Mouse (Mus musculus) stomach, embryonic 14.5 days (tissue): Measurements from ENCODE around the gene Zbtb16. TPM values are rescaled to one million over a fixed set of nuclear protein-coding genes. Genes with fewer than 3 reads are reported as not detected.
A peak's percentile ranks its signal among the peaks of the same experiment; 100 is the strongest.

Source experiments
- ATAC-seq: fragments of 200-750 bp; cut with Nextera tagmentation; 2 replicates; pipeline ENCODE4 v1.8.0; 2017; ENCODE audit warnings: low read depth, moderate TSS enrichment; ENCODE audit not compliant: insufficient number of reproducible peaks, insufficient read depth, low FRiP score
- H3K27ac ChIP-seq: fragments of 300-500 bp; sonication (generic); 2 replicates; pipeline ENCODE4 v1.5.1; 2014; ENCODE audit warnings: mild to moderate bottlenecking, low read length, moderate library complexity, mixed read lengths
- H3K27me3 ChIP-seq: fragments of 300-500 bp; sonication (generic); 2 replicates; pipeline ENCODE4 v1.6.1; 2014; ENCODE audit warnings: low read length, control low read depth, mixed read lengths; ENCODE audit not compliant: control insufficient read depth, insufficient read depth
- H3K36me3 ChIP-seq: fragments of 300-500 bp; sonication (generic); 2 replicates; pipeline ENCODE4 v1.6.1; 2014; ENCODE audit warnings: mild to moderate bottlenecking, control low read depth, low read length, moderate library complexity, mixed read lengths; ENCODE audit not compliant: control insufficient read depth, insufficient read depth
- H3K4me1 ChIP-seq: fragments of 300-500 bp; sonication (generic); 2 replicates; pipeline ENCODE4 v1.6.1; 2014; ENCODE audit warnings: low read length, control low read depth, mixed read lengths; ENCODE audit not compliant: control insufficient read depth, insufficient read depth
- H3K4me2 ChIP-seq: fragments of 300-500 bp; sonication (generic); replicated peaks from 2 replicates; pipeline ENCODE4 v1.6.1; 2014; ENCODE audit warnings: low read depth, low read length, control low read depth
- H3K4me3 ChIP-seq: fragments of 300-500 bp; sonication (generic); 2 replicates; pipeline ENCODE4 v1.5.1; 2014; ENCODE audit warnings: low read depth, low read length, control low read depth
- H3K9ac ChIP-seq: fragments of 300-500 bp; sonication (generic); replicated peaks from 2 replicates; pipeline ENCODE4 v1.6.1; 2014; ENCODE audit warnings: low read depth, mild to moderate bottlenecking, control low read depth, low read length, moderate library complexity, mixed read lengths
- H3K9me3 ChIP-seq: fragments of 300-500 bp; sonication (generic); 2 replicates; pipeline ENCODE4 v1.6.1; 2016; ENCODE audit warnings: low read depth, low read length, control low read depth; ENCODE audit not compliant: control insufficient read depth
- WGBS: fragments of 180-500 bp; shearing (Covaris S2); extraction: QIAGEN DNeasy Blood & Tissue Kit; methylation state at CpG from one replicate; pipeline ENCODE4 v1.1.7; 2014; 5-methylcytosine and 5-hydroxymethylcytosine counted together
- polyA plus RNA-seq: library from polyadenylated mRNA; unstranded; fragments of >200 nt; fragmentation: Nextera tagmentation; extraction: Ambion mirVana; gene quantifications from 2 replicates; pipeline ENCODE4 v1.2.1, GENCODE M21; 2014

Zbtb16 gene
- polyA plus RNA-seq, 1 experiment from 2014 or later: 6.6 TPM

DNA sequence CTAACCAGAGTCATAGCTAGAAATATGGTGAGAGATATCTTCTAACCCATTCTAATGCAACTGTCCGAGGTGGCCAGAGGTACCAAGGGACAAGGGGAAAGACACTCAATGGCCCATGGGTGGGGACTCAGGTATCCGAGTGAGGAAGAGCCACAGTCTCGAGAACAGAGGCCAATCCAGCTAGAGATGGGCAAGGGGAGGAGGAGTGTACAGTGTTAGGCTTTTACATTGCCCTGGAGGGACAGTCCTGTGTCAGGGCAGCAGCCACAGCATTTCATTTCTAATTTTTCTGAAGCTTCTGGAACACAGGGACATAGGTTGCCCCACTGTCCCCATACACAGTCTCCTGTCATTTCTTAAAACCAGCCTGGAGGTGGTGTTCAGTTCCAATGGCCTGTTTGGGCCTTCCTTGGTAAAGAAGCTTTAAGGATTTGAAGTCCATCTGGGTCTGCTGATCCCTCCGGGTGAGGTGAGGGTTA, 190.3 kb downstream of the Zbtb16 start:
- H3K9me3 ChIP-seq: peaks cover 6% of the 10 kb centered on the region; the same call in 1 of the 2 replicates
- WGBS: 62% methylated on average over 4 of the region's 4 CpGs
- no peak for ATAC-seq
- no peak overlapping the region for H3K9ac ChIP-seq
- H3K36me3 ChIP-seq: no peaks in the 10 kb centered on the region
- H3K27ac ChIP-seq: no peak overlapping the region
- no peak overlapping the region for H3K4me3 ChIP-seq
- 0 out of 2 replicates have a peak, but pooled peaks cover 5% of the 10 kb centered on the region for H3K27me3 ChIP-seq
- no peak overlapping the region for H3K4me2 ChIP-seq
- peaks cover 10% of the 10 kb centered on the region for H3K4me1 ChIP-seq

DNA sequence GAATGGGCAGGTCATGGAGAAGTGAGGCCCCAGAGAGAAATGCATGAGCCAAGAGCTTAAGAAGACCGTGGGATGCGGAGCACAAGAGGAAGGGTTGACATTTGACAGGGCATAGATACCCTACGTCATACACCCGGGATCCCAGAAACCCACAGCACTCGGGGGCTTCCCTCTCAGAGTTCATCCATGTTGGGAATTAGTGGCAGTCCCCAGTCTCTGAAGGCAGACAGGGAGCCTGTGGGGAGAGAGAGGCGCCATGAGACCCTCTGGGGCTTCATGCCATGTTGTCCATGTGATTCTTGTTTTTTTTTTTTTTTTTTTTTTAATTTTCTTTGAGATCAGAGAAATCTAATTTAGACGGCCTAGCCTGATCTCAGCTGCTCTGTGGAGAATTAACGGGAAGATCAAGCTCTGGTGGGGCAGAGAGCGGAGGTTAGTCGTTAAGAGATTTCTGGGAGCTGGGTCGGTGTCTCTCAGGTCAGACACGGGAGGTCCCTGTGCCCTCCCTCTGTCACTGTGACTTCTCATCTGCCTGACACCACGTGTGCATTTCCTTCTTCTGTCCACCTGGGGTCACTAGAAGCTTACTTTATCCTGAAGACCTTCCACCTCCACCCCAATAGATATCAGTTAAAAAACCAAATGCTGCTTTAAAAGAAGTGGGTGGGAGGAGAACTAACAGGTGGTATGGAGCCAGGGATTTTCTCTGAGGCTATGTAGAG, 190.9 kb downstream of the Zbtb16 start:
- 48% methylated on average over 13 of the region's 13 CpGs for WGBS
- no peak for ATAC-seq
- no peak overlapping the region for H3K4me3 ChIP-seq
- peaks cover 10% of the 10 kb centered on the region for H3K4me1 ChIP-seq
- no peak overlapping the region for H3K27ac ChIP-seq
- no peak overlapping the region for H3K4me2 ChIP-seq
- no peaks in the 10 kb centered on the region for H3K36me3 ChIP-seq
- H3K9me3 ChIP-seq: peaks cover 6% of the 10 kb centered on the region; the same call in 1 of the 2 replicates
- no peak overlapping the region for H3K9ac ChIP-seq
- 0 out of 2 replicates have a peak, but pooled peaks cover 5% of the 10 kb centered on the region for H3K27me3 ChIP-seq

DNA sequence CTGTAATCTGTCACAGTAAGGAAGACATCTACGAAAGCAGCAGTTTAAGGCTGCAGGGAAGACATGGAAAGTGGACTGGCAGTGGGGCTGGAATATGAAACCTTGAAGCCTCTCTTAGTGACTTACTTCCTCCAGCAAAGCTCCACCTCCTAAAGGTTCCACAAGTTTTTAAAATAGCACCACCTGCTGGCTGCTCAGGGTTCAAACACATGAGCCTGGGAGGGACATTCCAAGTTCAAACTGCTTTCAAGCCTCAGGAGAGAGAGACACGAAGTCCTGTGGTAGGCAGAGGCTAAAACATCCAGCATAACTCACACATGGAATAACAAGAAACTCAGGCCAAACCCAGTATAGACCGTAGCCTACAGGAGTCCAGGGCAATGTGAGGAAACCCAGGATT, 191.6 kb downstream of the Zbtb16 start:
- H3K4me1 ChIP-seq: peaks cover 6% of the 10 kb centered on the region
- 73% methylated on average over 3 of the region's 3 CpGs for WGBS

DNA sequence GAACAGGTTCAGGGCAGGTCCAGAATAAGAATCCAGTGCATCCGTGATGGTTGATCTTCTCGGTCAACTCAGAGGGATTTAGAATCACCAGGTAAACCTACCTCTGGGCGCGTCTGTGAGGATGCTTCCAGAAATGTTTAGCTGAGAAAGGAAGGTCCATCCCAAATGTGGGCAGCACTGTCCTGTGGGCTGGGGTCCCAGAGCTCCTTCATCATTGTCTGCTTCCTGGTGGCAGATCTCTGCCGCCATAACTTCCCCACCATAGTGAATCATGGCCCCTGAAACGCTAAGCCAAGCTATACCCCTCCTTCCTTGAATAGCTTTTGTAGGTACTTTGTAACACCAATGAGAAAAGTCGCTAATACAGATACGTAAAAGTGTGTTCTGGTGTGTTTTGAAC, 194.4 kb downstream of the Zbtb16 start:
- Histone ChIP-seq H3K36me3 (no peaks in the 10 kb centered on the region), H3K9me3 (peaks cover 6% of the 10 kb centered on the region; the same call in 1 of the 2 replicates), H3K4me3 (no peak overlapping the region), H3K4me2 (no peak overlapping the region), H3K4me1 (no peaks in the 10 kb centered on the region), H3K9ac (no peak overlapping the region), H3K27me3 (no peaks in the 10 kb centered on the region), H3K27ac (no peak overlapping the region)
- ATAC-seq: no peak
- 89% methylated on average over 8 of the region's 8 CpGs for WGBS

More for the DNA sequence above, 191.6 kb downstream of the Zbtb16 start:
- Histone ChIP-seq H3K27me3 (0 out of 2 replicates have a peak, but pooled peaks cover 5% of the 10 kb centered on the region), H3K4me2 (no peak overlapping the region), H3K9me3 (peaks cover 6% of the 10 kb centered on the region; the same call in 1 of the 2 replicates), H3K27ac (no peak overlapping the region), H3K9ac (no peak overlapping the region), H3K36me3 (no peaks in the 10 kb centered on the region), H3K4me3 (no peak overlapping the region)
- ATAC-seq: no peak

DNA sequence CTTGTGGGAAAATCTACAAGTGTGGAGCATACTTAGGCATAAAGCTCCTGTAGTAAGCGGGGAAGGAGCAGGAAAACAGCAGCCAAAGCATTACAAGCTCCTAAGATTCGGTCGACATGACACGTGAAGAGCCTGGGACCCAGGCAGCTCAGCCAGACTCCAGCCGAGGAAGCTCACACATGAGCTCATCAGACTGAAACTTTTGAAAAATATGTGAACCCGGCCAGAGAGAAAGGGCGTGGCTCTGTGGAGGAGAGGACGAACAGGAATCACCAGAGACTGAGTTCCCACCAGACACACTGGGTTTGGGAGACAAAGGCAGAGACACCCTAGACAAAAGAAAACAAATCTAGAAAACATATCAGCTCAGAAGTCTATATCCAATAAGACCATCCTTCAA, 195.1 kb downstream of the Zbtb16 start:
- H3K4me3 ChIP-seq: no peak overlapping the region
- peaks cover 6% of the 10 kb centered on the region; the same call in 1 of the 2 replicates for H3K9me3 ChIP-seq
- no peak overlapping the region for H3K27ac ChIP-seq
- H3K27me3 ChIP-seq: no peaks in the 10 kb centered on the region
- no peaks in the 10 kb centered on the region for H3K4me1 ChIP-seq
- WGBS: 67% methylated on average over 8 of the region's 8 CpGs
- no peaks in the 10 kb centered on the region for H3K36me3 ChIP-seq
- H3K4me2 ChIP-seq: no peak overlapping the region
- H3K9ac ChIP-seq: no peak overlapping the region
- ATAC-seq: no peak

DNA sequence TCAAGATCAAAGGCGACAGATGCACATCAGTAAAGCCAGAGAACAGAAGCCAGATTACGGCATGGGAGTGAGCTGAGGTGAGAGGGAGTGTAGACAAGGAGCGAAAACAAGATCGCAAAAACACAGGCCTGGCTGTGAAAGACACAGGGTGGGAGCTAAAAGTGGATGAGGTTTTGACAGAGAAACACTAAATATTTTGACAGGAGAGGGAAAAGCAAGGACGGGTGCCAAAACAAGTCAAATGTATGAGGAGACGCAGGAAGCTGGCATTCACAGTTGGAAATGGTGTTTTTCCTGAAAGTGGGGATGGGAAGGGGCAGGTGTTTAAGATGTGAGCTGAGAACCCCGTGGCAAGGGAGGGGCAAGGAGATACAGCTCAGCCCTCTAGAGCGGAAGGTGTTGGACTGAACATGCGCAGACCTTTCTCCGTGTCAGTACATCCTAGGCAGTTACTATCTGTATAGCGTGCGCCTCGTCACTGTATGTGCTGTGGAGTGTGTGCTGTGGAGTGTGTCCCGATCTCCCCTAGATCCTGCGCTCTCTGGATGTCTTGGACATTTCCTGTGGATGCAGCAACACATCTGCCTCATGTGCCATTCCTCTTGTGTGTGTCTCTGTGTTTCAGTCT, 197.7 kb downstream of the Zbtb16 start:
- no peaks in the 10 kb centered on the region for H3K9me3 ChIP-seq
- H3K4me1 ChIP-seq: no peaks in the 10 kb centered on the region
- H3K4me2 ChIP-seq: no peak overlapping the region
- no peak overlapping the region for H3K27ac ChIP-seq
- WGBS: 58% methylated on average over 15 of the region's 15 CpGs
- ATAC-seq: no peak
- no peaks in the 10 kb centered on the region for H3K27me3 ChIP-seq
- H3K36me3 ChIP-seq: no peaks in the 10 kb centered on the region
- H3K4me3 ChIP-seq: no peak overlapping the region
- no peak overlapping the region for H3K9ac ChIP-seq

DNA sequence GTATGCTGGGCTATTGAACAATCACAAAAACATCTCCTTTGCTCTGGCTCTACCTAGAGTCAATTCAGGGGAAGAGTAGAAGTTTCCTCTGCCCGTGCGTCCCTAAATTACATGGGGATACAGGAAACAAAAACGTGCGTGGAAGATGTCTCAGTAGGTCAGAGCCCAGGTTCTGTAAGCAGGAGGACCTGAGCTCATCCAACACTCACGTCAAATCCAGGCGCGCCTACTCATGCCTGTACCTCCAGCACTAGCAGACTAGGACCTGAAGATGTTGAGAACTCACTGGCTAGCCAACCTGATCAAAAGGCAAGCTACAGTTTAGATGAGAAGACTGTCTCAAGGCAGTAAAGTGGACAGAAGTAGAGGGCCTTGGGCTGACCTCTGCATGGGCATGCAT, 198.9 kb downstream of the Zbtb16 start:
- Histone ChIP-seq H3K27me3 (no peaks in the 10 kb centered on the region), H3K36me3 (no peaks in the 10 kb centered on the region), H3K4me2 (no peak overlapping the region), H3K27ac (no peak overlapping the region), H3K4me3 (no peak overlapping the region), H3K4me1 (no peaks in the 10 kb centered on the region), H3K9me3 (no peaks in the 10 kb centered on the region), H3K9ac (no peak overlapping the region)
- no peak for ATAC-seq
- 90% methylated on average over 7 of the region's 7 CpGs for WGBS

DNA sequence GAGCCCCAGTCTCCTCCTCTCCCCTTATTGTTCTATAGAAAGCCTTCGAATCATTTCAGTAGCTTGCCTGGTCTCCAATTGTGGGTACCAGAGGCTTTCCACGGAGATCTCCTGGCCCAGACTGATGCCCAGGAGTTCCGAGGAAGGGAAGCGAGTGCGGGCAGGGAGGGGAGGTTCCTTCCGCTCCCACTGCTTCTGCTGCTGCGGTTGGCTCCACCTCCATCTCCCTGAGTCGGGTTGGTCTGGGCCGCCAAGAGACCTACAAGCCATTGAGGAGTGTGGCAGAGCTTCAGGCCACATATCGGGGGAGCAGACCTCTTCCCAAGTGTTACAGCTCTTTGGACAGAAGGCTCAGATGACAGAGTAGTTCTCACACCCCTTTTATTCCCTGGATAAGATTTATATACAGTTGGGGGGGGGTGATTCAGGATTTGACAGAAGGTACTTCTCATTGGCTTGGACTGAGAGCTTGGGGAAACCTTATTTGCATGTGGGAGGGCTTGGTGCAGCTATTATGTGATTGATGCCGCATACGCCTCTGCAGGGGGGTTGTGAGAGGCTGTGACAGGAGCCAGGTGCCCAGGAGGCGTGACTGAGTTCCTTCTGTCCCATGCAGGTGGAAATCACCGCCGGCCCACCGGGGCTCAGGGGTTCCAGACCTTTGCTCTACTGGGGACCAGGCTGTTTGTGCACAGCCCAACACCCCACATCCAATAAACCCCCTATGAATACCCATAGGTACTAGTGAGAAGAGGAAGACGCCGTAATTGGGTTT, 200.3 kb downstream of the Zbtb16 start:
- no peaks in the 10 kb centered on the region for H3K9me3 ChIP-seq
- H3K27me3 ChIP-seq: no peaks in the 10 kb centered on the region
- no peak for ATAC-seq
- H3K27ac ChIP-seq: no peak overlapping the region
- 0 out of 2 replicates have a peak overlapping the region, but pooled peaks have one; percentile 0 for H3K4me2 ChIP-seq
- no peaks in the 10 kb centered on the region for H3K36me3 ChIP-seq
- WGBS: 34% methylated on average over 18 of the region's 18 CpGs
- H3K9ac ChIP-seq: no peak overlapping the region
- H3K4me3 ChIP-seq: no peak overlapping the region
- no peaks in the 10 kb centered on the region for H3K4me1 ChIP-seq
